Mouse (Mus musculus) C2C12 (cell line): ENCODE results near the gene Clca3a2.
"Not testable (repeated sequence)": the region's sequence is repeated elsewhere in the genome, so short reads cannot be mapped to it uniquely, and the experiment has no call there.

Experiments
- CEBPB ChIP-seq: IDR thresholded peaks from one replicate; pipeline ENCODE4 v1.6.1; 2011; ENCODE audit warnings: low read depth, mild to moderate bottlenecking, control low read depth, moderate library complexity
- CTCF ChIP-seq: IDR thresholded peaks from one replicate; pipeline ENCODE4 v1.5.1; 2011; ENCODE audit not compliant: control insufficient read depth, insufficient read depth, insufficient read length
- MYOG ChIP-seq: IDR thresholded peaks from one replicate; pipeline ENCODE4 v1.6.1; 2011; ENCODE audit not compliant: control insufficient read depth, insufficient read length; ENCODE audit errors: extremely low read depth
- USF1 ChIP-seq: IDR thresholded peaks from one replicate; pipeline ENCODE4 v1.6.1; 2011; ENCODE audit warnings: low read depth, mild to moderate bottlenecking, control low read depth, moderate library complexity

DNA sequence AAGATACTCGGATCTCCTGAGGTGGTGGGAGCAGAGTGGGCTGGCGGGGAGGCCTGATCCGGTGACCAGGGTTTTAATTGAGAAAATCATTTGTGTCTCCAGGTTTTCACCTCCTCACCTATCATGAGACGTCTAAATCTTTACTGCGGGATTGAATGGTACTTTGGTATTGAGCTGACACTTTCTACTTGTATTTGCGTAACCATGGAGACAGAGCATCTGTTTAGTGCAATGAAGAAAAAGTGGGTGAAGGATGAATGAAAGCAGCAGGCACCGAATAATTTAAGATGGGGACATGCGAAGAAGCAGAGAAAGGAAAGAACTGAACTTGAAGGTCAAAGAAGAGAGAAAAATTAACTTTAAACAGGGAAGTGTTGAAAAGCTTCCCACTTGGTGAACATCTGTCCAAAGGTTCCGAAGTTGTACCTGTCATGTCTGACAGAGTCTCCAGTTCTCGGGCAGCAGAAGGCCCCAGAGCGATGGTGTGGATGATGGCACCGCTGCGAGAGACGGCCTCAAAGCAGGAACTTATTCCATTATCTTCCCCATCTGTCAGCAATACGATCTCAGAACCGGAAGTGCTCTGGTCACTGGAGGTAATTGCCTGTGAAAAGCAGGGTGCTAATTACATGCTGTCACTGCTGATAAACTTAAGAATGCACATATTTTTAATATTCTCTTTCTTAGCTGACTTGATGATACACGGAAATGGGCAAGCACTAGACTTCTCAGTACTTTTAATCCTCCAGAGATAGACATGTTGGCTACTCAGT, 11.0 kb downstream of the Clca3a2 start:
- TF ChIP-seq CTCF, CEBPB, USF1, MYOG: not testable (repeated sequence)
